Mouse (Mus musculus) left cerebral cortex, adult 2 months (tissue): ENCODE results near the gene Gal3st4. TPM values are rescaled to one million over a fixed set of nuclear protein-coding genes. Genes with fewer than 3 reads are reported as not detected.
A peak's percentile ranks its signal among the peaks of the same experiment; 100 is the strongest.
"Not testable (repeated sequence)": the region's sequence is repeated elsewhere in the genome, so short reads cannot be mapped to it uniquely, and the experiment has no call there.

Source experiments
- DNase-seq, 2 experiments: peaks; one replicate each; pipeline ENCODE4 v3.0.0; 2021 to 2022; ENCODE audit warnings: low spot score in 2 of 2, mixed read lengths in 1 of 2; ENCODE audit errors: extremely low spot score in 1 of 2
- H3K27ac ChIP-seq: fragments of 200-600 bp; 2 replicates; pipeline ENCODE4 v1.8.1; 2022
- H3K4me3 ChIP-seq: fragments of 200-600 bp; 2 replicates; pipeline ENCODE4 v1.8.1; 2022
- CTCF ChIP-seq: fragments of 200-600 bp; IDR thresholded peaks from 2 replicates; pipeline ENCODE4 v1.8.1; 2022; ENCODE audit warnings: antibody characterized with exemption, mild to moderate bottlenecking, moderate library complexity
- intact Hi-C: fragments of 180-260 bp; cut with DNase I; formaldehyde crosslinking; loops from one replicate; pipeline ENCODE4 v1.15.1; 2025
- total RNA-seq, 2 experiments: library from RNA; stranded (reverse); gene quantifications; 2 replicates each; pipeline ENCODE4 v1.2.3; 2021

The Gal3st4 gene
- total RNA-seq, 2 experiments from 2014 or later, result 3.2 to 3.3 TPM

DNA sequence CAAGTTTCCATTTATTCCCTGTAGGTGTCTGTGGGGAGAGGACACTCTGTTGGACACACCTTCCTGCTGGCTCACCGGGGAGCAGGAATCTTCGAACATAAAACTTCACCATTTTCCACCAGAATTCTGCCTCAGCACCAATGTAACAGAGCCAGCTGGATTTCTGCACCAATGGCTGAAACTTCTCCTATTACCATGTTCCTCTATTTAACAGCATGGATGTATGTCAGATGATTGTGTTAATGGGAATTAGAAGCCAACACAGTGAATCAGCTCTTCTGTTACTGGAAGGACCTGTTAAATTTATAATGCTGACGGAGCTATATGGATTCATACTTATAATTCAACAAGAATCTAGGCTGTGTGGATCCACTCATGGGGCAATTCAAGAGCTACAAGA, 43.1 kb downstream of the Gal3st4 start:
- DNase-seq, result no peak
- H3K27ac ChIP-seq, result no peak overlapping the region
- intact Hi-C loops, result no loop called here
- TF ChIP-seq CTCF, result no peak
- H3K4me3 ChIP-seq, result no peak overlapping the region

DNA sequence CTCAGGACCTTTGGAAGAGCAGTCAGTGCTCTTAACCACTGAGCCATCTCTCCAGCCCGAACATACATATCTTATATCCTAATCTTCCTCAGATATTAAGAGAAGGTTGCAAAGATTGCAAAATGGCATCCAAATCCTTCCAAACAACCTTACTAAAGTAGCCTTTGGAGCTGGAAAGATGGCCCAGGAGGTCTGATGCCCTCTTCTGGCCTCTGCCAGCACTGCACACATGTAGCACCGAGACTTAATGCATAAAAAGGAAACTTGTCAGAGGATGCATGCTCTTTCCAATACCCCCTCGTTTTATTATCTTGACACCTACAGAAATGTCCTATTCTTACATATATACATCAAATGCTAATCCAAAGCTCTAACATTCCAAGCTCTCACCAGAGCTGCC, 44.6 kb downstream of the Gal3st4 start:
- peak; percentile 56 for TF ChIP-seq CTCF
- Histone ChIP-seq H3K4me3 (no peak overlapping the region), H3K27ac (no peak overlapping the region)
- intact Hi-C loops, result no loop called here
- no peak for DNase-seq

DNA sequence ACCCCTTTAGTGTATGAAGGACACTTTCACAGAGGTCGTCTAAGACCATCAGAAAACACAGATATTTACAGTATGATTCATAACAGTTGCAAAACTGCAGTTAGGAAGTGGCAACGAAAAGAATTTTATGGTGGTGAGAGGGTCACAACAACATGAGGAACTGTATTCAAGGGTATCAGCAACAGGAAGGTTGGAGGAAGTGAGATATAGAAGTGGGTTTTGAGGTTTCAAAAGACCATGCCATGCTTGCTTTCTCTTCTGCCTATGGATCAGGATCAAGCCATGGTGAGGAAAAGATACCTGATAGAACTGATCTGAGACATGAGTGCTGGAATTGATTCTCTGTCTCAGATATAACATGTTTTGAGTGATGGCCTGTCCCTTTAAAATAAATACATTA, 45.3 kb downstream of the Gal3st4 start:
- no peak for DNase-seq
- no peak overlapping the region for H3K4me3 ChIP-seq
- no peak for TF ChIP-seq CTCF
- intact Hi-C loops, result no loop called here
- H3K27ac ChIP-seq, result no peak overlapping the region

DNA sequence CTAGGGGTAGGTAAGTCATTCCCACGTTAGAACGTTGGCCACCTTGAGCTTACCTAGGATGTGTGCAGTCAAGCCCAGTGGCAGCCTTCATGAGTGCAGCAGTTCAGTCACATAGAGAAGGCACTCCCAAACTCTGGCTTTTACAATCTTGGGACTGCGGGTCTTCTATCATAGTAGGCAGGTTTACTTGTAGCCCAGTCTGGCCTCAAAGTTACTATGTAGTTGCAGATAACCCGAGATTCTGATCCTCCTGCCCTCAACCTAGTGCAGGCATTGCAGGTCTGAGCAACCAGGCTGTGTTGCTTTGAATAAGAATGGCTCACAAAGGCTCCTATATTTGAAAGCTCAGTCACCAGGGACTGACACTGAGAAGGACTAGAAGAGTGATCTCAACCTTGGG, 46.1 kb downstream of the Gal3st4 start:
- intact Hi-C loops, result no loop called here
- Histone ChIP-seq H3K27ac (no peak overlapping the region), H3K4me3 (no peak overlapping the region)
- DNase-seq, result no peak
- TF ChIP-seq CTCF, result no peak

DNA sequence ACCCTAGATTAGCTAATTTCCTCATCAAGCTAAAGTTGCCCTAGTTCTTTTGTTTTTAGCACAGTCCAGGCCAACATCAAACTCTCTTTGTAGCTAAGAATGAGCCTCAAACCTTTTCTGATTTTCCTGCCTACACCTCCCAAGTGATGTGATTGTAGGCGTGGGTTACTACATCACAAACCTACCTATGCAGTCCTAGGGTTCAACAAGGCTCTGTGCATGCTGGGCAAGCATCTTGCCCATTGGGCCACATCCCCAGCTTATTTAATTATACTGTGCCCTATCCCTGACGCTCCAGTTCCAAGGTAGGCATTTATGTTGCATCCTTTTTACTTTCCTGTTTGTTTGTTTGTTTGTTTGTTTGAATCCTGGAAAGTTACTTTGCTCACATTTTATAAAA, 46.9 kb downstream of the Gal3st4 start, which contains the start of gene Nxpe5:
Nxpe5 (plus strand) TSS at position 199 of the 400 bp plus-strand sequence.
- intact Hi-C loops, result no loop called here
- Histone ChIP-seq H3K4me3 (no peak within 1 kb of the TSS), H3K27ac (no peak within 1 kb of the TSS)
- DNase-seq, result no peak
- TF ChIP-seq CTCF, result no peak

DNA sequence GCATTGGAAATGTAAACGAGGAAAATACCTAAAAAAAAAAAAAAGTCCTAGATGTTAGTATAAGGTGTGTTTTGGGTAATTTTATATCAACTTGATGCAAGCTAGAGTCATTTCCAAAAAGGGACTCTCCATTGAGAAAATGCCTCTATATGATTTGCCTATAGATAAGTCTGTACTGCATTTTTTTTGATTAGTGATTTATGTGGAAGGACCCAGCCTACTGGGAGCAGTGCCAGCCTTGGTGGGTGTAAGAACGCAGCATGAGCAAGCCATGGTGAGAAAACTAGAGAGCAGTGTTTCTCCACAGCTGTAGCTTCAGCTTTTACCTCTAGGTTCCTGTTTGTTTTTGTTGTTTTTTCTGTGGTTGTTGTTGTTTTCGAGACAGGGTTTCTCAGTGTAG, 49.4 kb downstream of the Gal3st4 start:
- Histone ChIP-seq H3K27ac (no peak overlapping the region), H3K4me3 (no peak overlapping the region)
- DNase-seq, result no peak
- TF ChIP-seq CTCF, result no peak
- intact Hi-C loops, result loop anchor here (5.0 kb wide), 2 partner anchors 59 to 79 kb away; partner anchors contain the start of genes Gpc2 and Stag3

DNA sequence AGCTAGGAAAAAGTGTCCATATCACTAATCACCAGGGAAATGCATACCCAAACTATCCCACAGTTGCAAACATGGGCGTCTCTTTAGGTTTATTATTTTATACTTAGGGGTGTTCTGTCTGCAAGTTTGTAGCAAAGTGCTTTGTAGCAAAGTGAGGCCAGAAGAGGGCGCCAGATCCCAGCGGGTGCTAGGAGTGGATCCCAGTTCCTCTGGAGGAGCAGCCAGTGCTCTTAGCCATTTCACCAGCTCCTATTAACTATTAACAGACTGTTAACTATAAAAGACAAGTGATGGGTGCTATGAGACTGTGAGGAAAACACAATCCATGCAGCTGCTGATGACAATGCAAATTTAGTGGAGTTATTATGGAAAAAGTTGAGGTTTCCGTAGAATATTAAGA, 50.5 kb downstream of the Gal3st4 start:
- no peak overlapping the region for H3K4me3 ChIP-seq
- intact Hi-C loops, result loop anchor here (5.0 kb wide), 2 partner anchors 60 to 80 kb away; partner anchors contain the start of genes Gpc2 and Stag3
- TF ChIP-seq CTCF, result peak; percentile 99
- no peak overlapping the region for H3K27ac ChIP-seq
- DNase-seq, result peak; percentile 76 to 89

DNA sequence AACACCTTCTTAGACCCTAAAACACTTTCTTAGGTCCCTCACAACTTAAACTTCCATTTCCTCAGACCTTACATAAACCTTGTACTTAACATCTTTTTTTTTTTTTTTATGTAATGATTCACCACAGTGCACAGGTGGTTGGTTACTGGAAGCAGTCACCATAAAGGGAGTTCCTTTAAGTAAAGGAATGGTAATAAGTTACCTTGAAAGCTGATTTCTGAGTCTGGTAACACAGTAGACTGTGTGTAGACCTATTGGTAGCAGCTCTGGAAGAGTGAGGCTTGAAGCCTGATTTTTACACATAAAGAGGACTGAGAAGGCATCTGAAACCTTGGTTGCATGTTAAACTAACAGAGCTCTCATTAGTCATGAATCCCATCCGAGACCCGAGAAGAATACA, 52.8 kb downstream of the Gal3st4 start:
- no peak for DNase-seq
- intact Hi-C loops, result loop anchor here (5.0 kb wide), 2 partner anchors 62 to 82 kb away; partner anchors contain the start of genes Gpc2 and Stag3
- Histone ChIP-seq H3K4me3 (no peak overlapping the region), H3K27ac (no peak overlapping the region)
- no peak for TF ChIP-seq CTCF

DNA sequence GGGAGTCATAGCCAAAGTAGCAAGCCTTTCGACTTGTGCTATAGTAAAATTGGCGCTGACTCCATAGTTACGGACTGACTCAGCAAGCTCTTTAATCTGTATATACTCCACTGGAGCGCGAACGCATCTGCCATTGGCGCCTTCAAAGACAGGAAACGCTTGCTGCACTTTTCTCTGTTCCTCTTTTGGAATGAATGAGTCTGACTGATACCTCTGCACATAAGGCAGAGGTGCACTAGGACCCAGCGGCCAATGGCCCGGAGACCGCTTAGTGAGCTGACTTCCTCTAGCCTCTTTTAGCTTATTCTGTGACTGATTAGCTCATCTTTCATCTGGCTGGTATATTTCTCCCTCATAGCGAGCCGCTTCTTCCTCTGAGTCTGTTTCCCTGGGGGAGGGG, 56.0 kb downstream of the Gal3st4 start:
- intact Hi-C loops, DNase-seq, H3K27ac ChIP-seq, H3K4me3 ChIP-seq: not testable (repeated sequence)

Other genes starting within 250 kb of the Gal3st4 start
- gene Smok3c, start 219.6 kb downstream of the Gal3st4 start, total RNA-seq, result not detected
- 10 to 100 TPM; 39.1 to 42.2 TPM for gene Zkscan1, start 187.8 kb downstream of the Gal3st4 start, total RNA-seq
- 10 to 100 TPM; 14.7 to 16.5 TPM for gene Zscan21, start 155.9 kb downstream of the Gal3st4 start, total RNA-seq
- 10 to 100 TPM; 10.7 to 13.4 TPM for gene Zfp113, start 117.1 kb downstream of the Gal3st4 start, total RNA-seq
- gene Cops6, start 111.8 kb downstream of the Gal3st4 start, total RNA-seq, result 100 to 1,000 TPM; 125 to 136 TPM
- 10 to 100 TPM; 24.5 to 28.5 TPM for gene Ap4m1, start 100.8 kb downstream of the Gal3st4 start, total RNA-seq
- gene Mcm7, start 100.4 kb downstream of the Gal3st4 start, total RNA-seq, result 10 to 100 TPM; 16.0 to 18.9 TPM
- 10 to 100 TPM; 43.8 to 45.2 TPM for gene Taf6, start 85.4 kb downstream of the Gal3st4 start, total RNA-seq
- gene Cnpy4, start 85.4 kb downstream of the Gal3st4 start, total RNA-seq, result 10 to 100 TPM; 13.5 to 17.1 TPM
- gene Mblac1, start 78.5 kb downstream of the Gal3st4 start, total RNA-seq, result 1 to 10 TPM; 7.8 to 9.3 TPM
- gene Nxpe5, start 46.9 kb downstream of the Gal3st4 start, total RNA-seq, result under 1 TPM in 1 of 2 experiments, not detected in 1; 0.14 TPM
- gene Lamtor4, start 17.4 kb downstream of the Gal3st4 start, total RNA-seq, result 10 to 100 TPM; 47.7 to 49.6 TPM
- 10 to 100 TPM; 64.2 to 67.8 TPM for gene BC037034, start 8.8 kb downstream of the Gal3st4 start, total RNA-seq
- gene Gm43720, start 7.1 kb upstream of the Gal3st4 start, total RNA-seq, result under 1 TPM in 1 of 2 experiments, not detected in 1; 0.09 TPM
- 1 to 10 TPM in 1 of 2 experiments, under 1 TPM in 1; 0.61 to 1.9 TPM for gene Gpc2, start 7.2 kb upstream of the Gal3st4 start, total RNA-seq
- gene Stag3, start 7.4 kb upstream of the Gal3st4 start, total RNA-seq, result under 1 TPM; 0.65 to 0.68 TPM
- gene Pvrig, start 69.1 kb upstream of the Gal3st4 start, total RNA-seq, result not detected
- 10 to 100 TPM; 17.7 to 23.5 TPM for gene Zfp157, start 168.6 kb upstream of the Gal3st4 start, total RNA-seq